Mouse (Mus musculus) C2C12 (cell line): ENCODE data around the gene Lingo4. TPM values are rescaled to one million over a fixed set of nuclear protein-coding genes. Genes with fewer than 3 reads are reported as not detected.

Experiments
- H3K27me3 ChIP-seq: one replicate; pipeline ENCODE4 v1.6.1; 2011; ENCODE audit not compliant: control insufficient read depth, insufficient read depth, insufficient read length
- H3K36me3 ChIP-seq: one replicate; pipeline ENCODE4 v1.6.1; 2011; ENCODE audit not compliant: control insufficient read depth, insufficient read depth
- H3K4me3 ChIP-seq: one replicate; pipeline ENCODE4 v1.5.1; 2011; ENCODE audit warnings: mild to moderate bottlenecking, control low read depth; ENCODE audit not compliant: poor library complexity, insufficient read depth, severe bottlenecking
- H3K79me2 ChIP-seq: one replicate; pipeline ENCODE4 v1.6.1; 2011; ENCODE audit not compliant: control insufficient read depth, insufficient read depth
- H3K79me3 ChIP-seq: one replicate; pipeline ENCODE4 v1.6.1; 2011; ENCODE audit warnings: low read depth, control low read depth
- H3ac ChIP-seq: one replicate; pipeline ENCODE3; 2011; ENCODE audit warnings: low read depth; ENCODE audit not compliant: control insufficient read depth, insufficient read length
- CEBPB ChIP-seq: IDR thresholded peaks from one replicate; pipeline ENCODE4 v1.6.1; 2011; ENCODE audit warnings: low read depth, mild to moderate bottlenecking, control low read depth, moderate library complexity
- CTCF ChIP-seq: IDR thresholded peaks from one replicate; pipeline ENCODE4 v1.5.1; 2011; ENCODE audit not compliant: control insufficient read depth, insufficient read depth, insufficient read length
- FOSL1 ChIP-seq: IDR thresholded peaks from one replicate; pipeline ENCODE4 v1.8.0; 2011; ENCODE audit warnings: mild to moderate bottlenecking, low read length; ENCODE audit not compliant: poor library complexity, insufficient read depth, severe bottlenecking
- MAX ChIP-seq: IDR thresholded peaks from one replicate; pipeline ENCODE4 v1.6.1; 2011; ENCODE audit warnings: mild to moderate bottlenecking, control low read depth
- MYOD1 ChIP-seq: IDR thresholded peaks from one replicate; pipeline ENCODE4 v1.6.1; 2011; ENCODE audit warnings: low read depth; ENCODE audit not compliant: control insufficient read depth, insufficient read length
- MYOG ChIP-seq: IDR thresholded peaks from one replicate; pipeline ENCODE4 v1.6.1; 2011; ENCODE audit not compliant: control insufficient read depth, insufficient read length; ENCODE audit errors: extremely low read depth
- USF1 ChIP-seq: IDR thresholded peaks from one replicate; pipeline ENCODE4 v1.6.1; 2011; ENCODE audit warnings: low read depth, mild to moderate bottlenecking, control low read depth, moderate library complexity
- polyA plus RNA-seq: library from polyadenylated mRNA; unstranded; fragments of >200 nt; fragmentation: generic; extraction: Trizol; gene quantifications from one replicate; pipeline ENCODE4 v1.2.1, GENCODE M21; 2012; ENCODE audit warnings: missing spikeins

The Lingo4 gene
- polyA plus RNA-seq, 1 experiment = 0.01 TPM

GRCm38 (mm10) chr3:94441182-94441581 is 42.9 kb downstream of the Lingo4 start:
- no peaks in the 10 kb centered on the region for H3K27me3 ChIP-seq
- peaks cover 14% of the 10 kb centered on the region for H3K36me3 ChIP-seq
- H3K79me3 ChIP-seq = peaks cover 15% of the 10 kb centered on the region
- H3K4me3 ChIP-seq = no peak overlapping the region
- no peak overlapping the region for H3ac ChIP-seq
- TF ChIP-seq MAX (no peak), FOSL1 (no peak), CTCF (no peak), MYOD1 (no peak), USF1 (no peak), MYOG (no peak), CEBPB (no peak)
- peaks cover 25% of the 10 kb centered on the region for H3K79me2 ChIP-seq

- Histone ChIP-seq H3K79me2 (peaks cover 25% of the 10 kb centered on the region), H3ac (peak within 1 kb of the TSS; percentile 83), H3K27me3 (no peaks in the 10 kb centered on the region), H3K36me3 (peaks cover 33% of the 10 kb centered on the region), H3K4me3 (peak within 1 kb of the TSS; percentile 91), H3K79me3 (peaks cover 15% of the 10 kb centered on the region)
- TF ChIP-seq USF1 (no peak), MAX (peak; percentile 74)
Measured at GRCm38 (mm10) chr3:94442951-94443596, 44.8 kb downstream of the Lingo4 start, which contains the start of gene Mrpl9. TSS of gene Mrpl9 (plus strand) at chr3:94443318.

GRCm38 (mm10) chr3:94443597-94443964 is 45.3 kb downstream of the Lingo4 start, which contains the start of gene Oaz3:
TSS of gene Oaz3 (minus strand) at chr3:94443915.
- H3K36me3 ChIP-seq = peaks cover 38% of the 10 kb centered on the region
- H3K27me3 ChIP-seq = no peaks in the 10 kb centered on the region
- no peak for TF ChIP-seq CTCF
- no peak for TF ChIP-seq MAX
- no peak for TF ChIP-seq CEBPB
- TF ChIP-seq USF1 = no peak
- TF ChIP-seq MYOG = no peak
- TF ChIP-seq MYOD1 = no peak
- TF ChIP-seq FOSL1 = no peak
- H3ac ChIP-seq = peak within 1 kb of the TSS; percentile 83
- H3K4me3 ChIP-seq = peak within 1 kb of the TSS; percentile 91
- peaks cover 15% of the 10 kb centered on the region for H3K79me3 ChIP-seq
- H3K79me2 ChIP-seq = peaks cover 25% of the 10 kb centered on the region

- TF ChIP-seq MYOD1 (no peak), USF1 (no peak), CTCF (no peak), CEBPB (no peak), MYOG (no peak), FOSL1 (no peak), MAX (no peak)
- no peaks in the 10 kb centered on the region for H3K27me3 ChIP-seq
- H3ac ChIP-seq = no peak overlapping the region
- peaks cover 5% of the 10 kb centered on the region for H3K79me3 ChIP-seq
- no peak overlapping the region for H3K4me3 ChIP-seq
- peaks cover 12% of the 10 kb centered on the region for H3K79me2 ChIP-seq
- peaks cover 52% of the 10 kb centered on the region for H3K36me3 ChIP-seq
Measured at GRCm38 (mm10) chr3:94449377-94449776, 51.1 kb downstream of the Lingo4 start.

Other genes starting within 250 kb of the Lingo4 start
- 0.04 TPM for gene Gm10696, start 220.3 kb upstream of the Lingo4 start, polyA plus RNA-seq
- gene Gm5286, start 201.8 kb upstream of the Lingo4 start, polyA plus RNA-seq = 0.02 TPM
- 0.07 TPM for gene Gm4778, start 134.5 kb upstream of the Lingo4 start, polyA plus RNA-seq
- gene Them4, start 88.4 kb upstream of the Lingo4 start, polyA plus RNA-seq = 2.1 TPM
- gene Them5, start 56.4 kb upstream of the Lingo4 start, polyA plus RNA-seq = not detected
- gene C2cd4d, start 36.1 kb upstream of the Lingo4 start, polyA plus RNA-seq = not detected
- gene Rorc, start 25.7 kb upstream of the Lingo4 start, polyA plus RNA-seq = 0.05 TPM
- gene Tdrkh, start 14.8 kb downstream of the Lingo4 start, polyA plus RNA-seq = 7.5 TPM
- 81.6 TPM for gene Mrpl9, start 44.8 kb downstream of the Lingo4 start, polyA plus RNA-seq
- gene Oaz3, start 45.4 kb downstream of the Lingo4 start, polyA plus RNA-seq = 0.08 TPM
- gene Celf3, start 79.8 kb downstream of the Lingo4 start, polyA plus RNA-seq = 0.07 TPM
- 0.27 TPM for gene Riiad1, start 81.8 kb downstream of the Lingo4 start, polyA plus RNA-seq
- 14.9 TPM for gene Snx27, start 184.2 kb downstream of the Lingo4 start, polyA plus RNA-seq
- gene Gm10972, start 244.6 kb downstream of the Lingo4 start, polyA plus RNA-seq = not detected